Mouse (Mus musculus): ENCODE measurements around the gene Slc35d3.

The Slc35d3 gene

DNA sequence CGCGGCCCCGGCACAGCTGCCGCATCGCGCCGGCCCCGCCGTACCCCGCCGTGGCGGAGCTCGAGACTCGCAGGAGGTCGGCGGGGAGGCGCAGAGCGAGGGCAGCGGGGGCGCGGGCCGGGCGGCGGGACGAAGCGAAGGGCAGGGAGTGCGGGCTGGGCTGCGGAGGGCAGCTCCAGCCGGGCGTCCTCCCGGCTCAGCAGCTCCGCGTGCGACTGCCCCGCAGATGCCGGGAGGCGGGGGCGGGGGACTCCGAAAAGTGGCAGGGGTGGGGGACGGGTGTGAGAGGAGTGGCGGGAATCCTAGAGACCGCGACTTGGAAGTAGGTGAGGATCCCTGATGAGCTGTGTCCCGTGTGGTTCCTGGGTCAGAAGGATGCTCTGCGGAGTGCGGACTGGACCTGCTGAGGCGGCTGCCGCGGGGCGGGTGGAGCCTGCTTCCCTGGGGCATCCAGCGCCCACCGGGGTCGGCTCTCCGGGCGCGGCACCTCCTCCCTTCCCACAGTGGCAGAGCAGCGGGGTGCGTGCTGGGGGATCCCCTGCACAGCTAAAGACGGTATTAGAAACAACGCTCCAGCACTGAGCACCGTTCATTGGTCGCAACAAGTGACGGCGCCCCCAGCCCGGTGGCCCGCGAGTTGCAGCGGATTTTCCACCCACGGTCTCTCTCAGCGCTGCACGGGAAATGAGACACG, at the start of gene Slc35d3:
TSS of gene Slc35d3 (minus strand) at position 462 of the 694 bp plus-strand sequence.
- in situ Hi-C loops (cut with MboI; ENCODE audit: low pct_unique_long_range_greater_than_20kb in 1 of 2, low sequenced_read_pairs in 2 of 2, unreplicated experiment in 1 of 2): no loop called here

GRCm38 (mm10) chr10:19900191-19900590, 48.9 kb upstream of the Slc35d3 start:
- in situ Hi-C loops (cut with MboI; ENCODE audit: low pct_unique_long_range_greater_than_20kb in 1 of 2, low sequenced_read_pairs in 2 of 2, unreplicated experiment in 1 of 2): no loop called here

GRCm38 (mm10) chr10:19893976-19894375, 42.7 kb upstream of the Slc35d3 start:
- in situ Hi-C loops (cut with MboI; ENCODE audit: low pct_unique_long_range_greater_than_20kb in 1 of 2, low sequenced_read_pairs in 2 of 2, unreplicated experiment in 1 of 2): loop anchor here (10.0 kb wide), 2 partner anchors 179 to 189 kb away; partner anchors contain the start of gene Il20ra (in 1 of the 2)

- in situ Hi-C loops (cut with MboI; ENCODE audit: low pct_unique_long_range_greater_than_20kb in 1 of 2, low sequenced_read_pairs in 2 of 2, unreplicated experiment in 1 of 2): loop anchor here (10.0 kb wide), 2 partner anchors 178 to 188 kb away; partner anchors contain the start of gene Il20ra (in 1 of the 2)
These were observed 41.9 kb upstream of the Slc35d3 start for GRCm38 (mm10) chr10:19893146-19893545.

- in situ Hi-C loops (cut with MboI; ENCODE audit: low pct_unique_long_range_greater_than_20kb in 1 of 2, low sequenced_read_pairs in 2 of 2, unreplicated experiment in 1 of 2): loop anchor here (10.0 kb wide), 2 partner anchors 177 to 187 kb away; partner anchors contain the start of gene Il20ra (in 1 of the 2)
These were observed 40.4 kb upstream of the Slc35d3 start for GRCm38 (mm10) chr10:19891686-19892085.

DNA sequence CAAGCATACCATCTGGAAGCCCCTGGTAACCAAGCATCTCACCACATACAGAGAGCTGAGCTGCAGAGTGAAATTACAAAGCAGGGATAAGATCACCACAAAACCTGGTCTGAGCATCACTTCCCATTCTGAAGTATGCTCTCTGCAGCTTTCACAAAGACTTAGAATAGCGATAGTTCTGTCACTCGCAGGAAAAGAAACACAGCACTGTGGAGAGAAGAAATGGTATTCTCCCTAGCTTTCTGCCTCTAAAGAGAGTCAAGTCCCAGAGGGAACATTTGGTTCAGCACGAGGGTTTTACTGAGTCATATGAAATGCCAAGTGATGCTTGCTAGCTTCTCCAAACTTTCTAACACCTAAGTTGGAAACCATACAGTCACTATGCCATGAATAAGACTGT, 38.6 kb upstream of the Slc35d3 start:
- in situ Hi-C loops (cut with MboI; ENCODE audit: low pct_unique_long_range_greater_than_20kb in 1 of 2, low sequenced_read_pairs in 2 of 2, unreplicated experiment in 1 of 2): loop anchor here (10.0 kb wide), 2 partner anchors 175 to 185 kb away; partner anchors contain the start of gene Il20ra (in 1 of the 2)

- in situ Hi-C loops (cut with MboI; ENCODE audit: low pct_unique_long_range_greater_than_20kb in 1 of 2, low sequenced_read_pairs in 2 of 2, unreplicated experiment in 1 of 2): no loop called here
These were observed 35.0 kb upstream of the Slc35d3 start for GRCm38 (mm10) chr10:19886249-19886648.

DNA sequence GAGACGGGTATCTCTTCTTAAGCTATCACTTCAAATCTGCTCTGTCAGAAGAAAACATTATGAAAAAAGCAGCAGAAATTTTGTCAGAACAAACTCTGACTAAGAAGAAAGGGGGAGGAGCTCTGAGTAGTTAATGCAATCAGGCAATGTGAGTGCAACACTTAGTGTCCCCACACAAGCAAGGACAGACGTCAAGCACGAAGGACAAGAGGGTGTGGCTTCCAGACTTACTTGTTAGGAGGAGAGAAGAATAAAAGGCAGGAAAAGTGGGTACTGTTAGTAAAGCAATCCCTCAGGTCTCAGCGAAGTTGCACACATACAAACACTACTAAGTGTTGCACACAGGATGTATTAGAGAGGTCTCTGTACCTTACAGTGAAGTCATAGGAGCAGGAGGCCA, 33.1 kb upstream of the Slc35d3 start:
- in situ Hi-C loops (cut with MboI; ENCODE audit: low pct_unique_long_range_greater_than_20kb in 1 of 2, low sequenced_read_pairs in 2 of 2, unreplicated experiment in 1 of 2): no loop called here

DNA sequence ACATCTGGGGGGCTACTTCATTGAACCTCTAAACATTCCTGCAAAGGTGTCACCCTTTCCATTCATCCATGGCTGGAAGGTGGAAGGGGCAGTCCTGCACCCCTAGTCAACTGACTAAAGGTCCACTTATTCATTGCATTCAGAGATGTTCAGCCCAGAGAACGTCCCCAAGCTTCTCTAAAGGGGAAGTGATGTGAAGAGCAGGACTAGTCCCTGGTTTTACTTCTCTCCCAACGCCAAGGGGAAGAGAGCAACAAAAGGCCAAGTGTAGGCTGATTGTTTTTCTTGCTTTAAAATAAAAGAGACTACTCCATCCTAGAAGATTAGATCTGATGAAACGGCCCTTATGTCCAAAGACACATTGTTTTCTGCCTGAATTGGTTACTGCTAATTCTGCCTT, 29.2 kb upstream of the Slc35d3 start:
- in situ Hi-C loops (cut with MboI; ENCODE audit: low pct_unique_long_range_greater_than_20kb in 1 of 2, low sequenced_read_pairs in 2 of 2, unreplicated experiment in 1 of 2): no loop called here

DNA sequence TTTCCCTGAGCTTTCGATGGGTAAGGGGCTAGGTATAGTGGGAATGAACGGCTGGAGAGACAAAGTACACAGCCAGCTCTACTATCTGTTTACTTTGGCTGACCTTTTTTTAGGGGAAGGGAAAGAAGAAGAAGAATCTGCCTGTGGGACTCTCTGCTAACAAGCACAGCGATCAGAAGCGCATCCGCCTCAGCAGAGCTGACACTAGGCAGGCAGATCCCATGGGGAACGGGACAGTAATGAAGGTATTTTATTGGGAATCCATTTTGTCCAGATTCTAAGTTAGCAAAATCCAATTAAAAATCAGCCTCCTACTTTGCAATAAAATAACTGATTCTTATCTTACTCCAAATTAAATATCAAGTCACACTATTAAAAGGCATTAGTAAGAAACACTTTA, 27.9 kb upstream of the Slc35d3 start:
- in situ Hi-C loops (cut with MboI; ENCODE audit: low pct_unique_long_range_greater_than_20kb in 1 of 2, low sequenced_read_pairs in 2 of 2, unreplicated experiment in 1 of 2): no loop called here

GRCm38 (mm10) chr10:19877679-19878078, 26.4 kb upstream of the Slc35d3 start:
- in situ Hi-C loops (cut with MboI; ENCODE audit: low pct_unique_long_range_greater_than_20kb in 1 of 2, low sequenced_read_pairs in 2 of 2, unreplicated experiment in 1 of 2): no loop called here

DNA sequence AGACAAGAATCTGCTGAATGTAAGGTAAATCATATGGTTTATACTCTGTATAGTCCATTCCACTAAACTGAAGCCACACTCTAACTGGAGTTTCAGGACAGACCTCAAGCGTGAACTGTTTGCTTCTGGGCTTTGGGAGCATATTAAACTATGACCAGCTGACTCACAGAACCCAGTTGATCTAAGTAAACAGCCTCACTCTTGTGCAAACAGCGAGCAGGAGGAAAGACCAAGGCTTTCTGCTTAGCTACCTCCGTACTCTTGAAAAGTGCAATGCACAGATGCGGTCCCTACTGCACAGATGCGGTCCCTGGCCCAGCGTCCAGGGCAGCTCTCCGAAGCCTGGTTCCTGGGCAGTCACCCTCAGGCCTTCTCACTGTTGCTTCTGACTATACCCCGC, 26.0 kb upstream of the Slc35d3 start:
- in situ Hi-C loops (cut with MboI; ENCODE audit: low pct_unique_long_range_greater_than_20kb in 1 of 2, low sequenced_read_pairs in 2 of 2, unreplicated experiment in 1 of 2): no loop called here

DNA sequence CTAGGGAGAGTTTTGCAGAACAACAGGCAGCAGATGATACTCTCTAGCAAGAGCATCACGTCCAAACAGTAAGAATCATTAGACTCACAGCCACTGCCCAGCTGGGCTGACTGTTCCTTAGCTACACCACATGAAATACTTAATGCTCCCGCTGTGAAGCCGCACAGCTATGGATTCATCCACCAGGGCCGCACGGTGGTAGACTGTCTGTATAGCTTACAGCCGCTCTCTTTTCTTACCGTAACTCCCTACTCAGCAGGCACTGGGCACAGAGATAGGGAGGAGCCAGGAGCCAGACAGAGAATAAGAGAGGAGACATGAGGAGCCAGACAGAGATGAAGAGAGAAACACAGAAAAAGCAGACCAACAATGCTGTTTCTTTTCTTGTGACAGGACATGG, 25.4 kb upstream of the Slc35d3 start:
- in situ Hi-C loops (cut with MboI; ENCODE audit: low pct_unique_long_range_greater_than_20kb in 1 of 2, low sequenced_read_pairs in 2 of 2, unreplicated experiment in 1 of 2): no loop called here

- in situ Hi-C loops (cut with MboI; ENCODE audit: low pct_unique_long_range_greater_than_20kb in 1 of 2, low sequenced_read_pairs in 2 of 2, unreplicated experiment in 1 of 2): no loop called here
These were observed 24.1 kb upstream of the Slc35d3 start for GRCm38 (mm10) chr10:19875346-19875745.

DNA sequence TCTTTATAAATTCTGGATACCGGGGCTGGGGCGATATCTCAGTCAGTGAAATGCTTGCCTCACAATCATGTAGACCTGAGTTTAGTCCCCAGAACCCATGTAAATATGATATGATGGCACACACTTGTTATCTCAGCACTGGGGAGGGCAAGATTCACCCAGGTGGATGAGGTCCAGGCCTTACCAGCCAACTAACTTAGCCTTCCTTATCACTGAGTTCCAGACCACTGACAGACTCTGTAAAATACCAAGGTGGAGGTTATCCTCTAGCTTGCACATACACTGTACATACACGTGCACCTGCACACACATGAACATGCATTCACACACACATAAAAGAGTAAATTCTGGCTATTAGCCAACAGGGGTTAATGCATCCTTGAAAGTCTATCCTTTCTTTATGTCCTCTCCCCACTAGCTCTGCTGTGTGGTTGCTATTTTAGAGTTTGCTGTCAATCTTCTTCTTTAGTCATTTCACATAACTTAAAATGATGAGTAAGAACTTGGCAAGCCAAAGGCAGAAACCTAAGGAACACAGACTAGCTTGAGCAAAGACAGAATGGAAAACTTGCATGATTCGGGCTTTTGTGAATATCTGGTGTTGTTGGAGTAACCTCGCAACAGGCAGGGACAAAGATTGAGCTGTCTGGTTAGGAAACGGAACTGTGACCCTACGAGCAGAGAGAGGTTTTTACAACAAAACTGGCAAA, 4.5 kb upstream of the Slc35d3 start:
- in situ Hi-C loops (cut with MboI; ENCODE audit: low pct_unique_long_range_greater_than_20kb in 1 of 2, low sequenced_read_pairs in 2 of 2, unreplicated experiment in 1 of 2): no loop called here

DNA sequence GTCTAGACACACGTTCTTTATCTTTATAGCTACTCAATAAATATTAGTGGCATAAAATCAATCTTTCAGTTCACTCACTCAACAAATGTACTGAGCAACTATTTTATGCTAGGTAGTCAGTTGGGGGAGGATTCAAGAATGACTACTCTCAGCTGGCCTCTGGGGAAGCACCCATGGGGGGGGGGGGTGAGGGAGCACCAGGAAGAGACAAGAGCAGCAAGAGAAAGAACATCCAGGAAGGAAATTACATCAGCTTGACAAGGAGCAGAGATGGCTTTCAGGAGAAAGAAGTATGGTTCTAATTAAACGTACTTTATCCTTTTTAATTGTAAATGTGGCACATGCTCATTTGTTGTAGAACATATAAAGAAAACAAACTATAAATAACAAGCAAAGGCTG, 2.4 kb upstream of the Slc35d3 start:
- in situ Hi-C loops (cut with MboI; ENCODE audit: low pct_unique_long_range_greater_than_20kb in 1 of 2, low sequenced_read_pairs in 2 of 2, unreplicated experiment in 1 of 2): no loop called here

GRCm38 (mm10) chr10:19852776-19853175, 1.5 kb upstream of the Slc35d3 start:
- in situ Hi-C loops (cut with MboI; ENCODE audit: low pct_unique_long_range_greater_than_20kb in 1 of 2, low sequenced_read_pairs in 2 of 2, unreplicated experiment in 1 of 2): no loop called here

GRCm38 (mm10) chr10:19850544-19850997, 688 bp downstream of the Slc35d3 start:
- in situ Hi-C loops (cut with MboI; ENCODE audit: low pct_unique_long_range_greater_than_20kb in 1 of 2, low sequenced_read_pairs in 2 of 2, unreplicated experiment in 1 of 2): no loop called here

DNA sequence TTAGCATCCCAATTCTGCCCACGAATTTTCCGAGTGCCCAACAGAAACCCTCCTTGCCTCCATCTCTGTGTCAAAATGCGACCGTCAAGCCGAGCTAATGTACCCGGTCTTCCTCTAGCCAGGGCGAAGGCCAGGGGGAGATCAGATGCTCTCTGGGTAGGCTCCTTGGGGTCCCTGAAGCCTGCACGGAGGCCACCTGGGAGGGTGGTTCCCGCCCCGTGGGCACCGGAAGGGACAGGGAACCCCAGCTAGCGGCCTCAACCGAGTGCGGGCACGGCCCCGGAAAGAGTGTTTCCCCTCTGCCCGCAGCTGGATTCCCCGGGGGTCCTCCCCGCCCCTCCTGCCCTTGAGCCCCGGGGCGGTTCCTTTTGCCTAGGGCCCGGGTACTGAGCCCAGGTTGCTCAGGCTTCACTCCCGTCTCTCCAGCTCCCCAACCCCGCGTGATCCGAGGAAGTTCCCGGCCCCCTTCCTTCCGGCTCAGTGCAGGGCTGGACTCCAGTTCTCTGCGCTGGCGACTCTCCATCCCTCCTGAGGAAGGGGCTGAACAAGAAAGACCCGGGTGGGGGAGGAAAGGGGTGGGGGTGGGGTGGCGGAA, 1.4 kb downstream of the Slc35d3 start:
- in situ Hi-C loops (cut with MboI; ENCODE audit: low pct_unique_long_range_greater_than_20kb in 1 of 2, low sequenced_read_pairs in 2 of 2, unreplicated experiment in 1 of 2): no loop called here
